Mouse (Mus musculus): ENCODE results near the gene Tspan8.

DNA sequence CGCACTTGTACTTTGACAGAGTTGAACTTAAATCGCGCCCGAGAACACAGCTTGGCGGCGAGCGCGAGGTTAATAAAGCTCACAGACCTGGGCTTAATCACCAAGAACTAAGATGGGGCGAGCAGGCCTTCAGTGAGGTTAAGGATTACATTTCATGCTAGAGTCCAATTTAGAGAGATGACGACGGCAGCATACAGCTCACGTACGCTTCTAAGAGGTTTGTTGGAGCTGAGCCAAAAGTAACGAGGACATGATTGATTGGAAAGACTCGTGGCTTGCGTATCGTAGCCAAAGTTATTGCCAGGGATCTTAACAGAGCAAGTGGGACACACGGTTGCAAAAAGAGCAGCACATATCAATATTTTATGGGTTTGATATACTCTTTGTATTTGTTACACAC lies 30.3 kb downstream of the Tspan8 start:
- TF ChIP-seq CTCF (IDR thresholded peaks at IDR 0.05; ENCODE audit: low read depth, low read length) (no peak), POLR2A (IDR thresholded peaks at IDR 0.05; ENCODE audit: borderline replicate concordance, low read depth, low read length) (no peak)

All from bone marrow macrophage, adult 2 months (primary cell).